Mouse (Mus musculus) monocyte, adult 59 days (primary cell): Measurements from ENCODE around the gene Uhmk1. TPM values are rescaled to one million over a fixed set of nuclear protein-coding genes. Genes with fewer than 3 reads are reported as not detected.

Experiments used
- total RNA-seq, 2 experiments: library from RNA; stranded (reverse); gene quantifications; one replicate each; pipeline ENCODE4 v1.2.4; 2023

Uhmk1 gene
- total RNA-seq: 10 to 100 TPM; 40.8 to 44.0 TPM

GRCm38 (mm10) chr1:170214757-170215522 is at the start of gene Uhmk1:
TSS of gene Uhmk1 (minus strand) at chr1:170215397.

GRCm38 (mm10) chr1:170232688-170233087 is 17.5 kb upstream of the Uhmk1 start, which contains the start of gene Sh2d1b2:
TSS of gene Sh2d1b2 (plus strand) at chr1:170232749.

GRCm38 (mm10) chr1:170174814-170175332 is 40.3 kb downstream of the Uhmk1 start, which contains the start of gene Uap1:
TSS of gene Uap1 (minus strand) at chr1:170174957.

Other genes starting within 250 kb of the Uhmk1 start
- gene Hsd17b7, start 246.2 kb downstream of the Uhmk1 start, total RNA-seq: 1 to 10 TPM; 2.6 to 4.6 TPM
- gene Ddr2, start 104.6 kb downstream of the Uhmk1 start, total RNA-seq: under 1 TPM in 1 of 2 experiments, not detected in 1; 0.81 TPM
- 10 to 100 TPM; 78.4 to 96.3 TPM for gene Uap1, start 40.4 kb downstream of the Uhmk1 start, total RNA-seq
- 1 to 10 TPM in 1 of 2 experiments, not detected in 1; 1.3 TPM for gene Sh2d1b2, start 17.4 kb upstream of the Uhmk1 start, total RNA-seq
- 10 to 100 TPM; 27.0 to 27.5 TPM for gene Sh2d1b1, start 61.9 kb upstream of the Uhmk1 start, total RNA-seq
- gene Gm7694, start 90.9 kb upstream of the Uhmk1 start, total RNA-seq: 1 to 10 TPM; 7.0 to 7.5 TPM
- not detected for gene Spata46, start 93.4 kb upstream of the Uhmk1 start, total RNA-seq